Mouse (Mus musculus): ENCODE data around the gene Hps3. TPM values are rescaled to one million over a fixed set of nuclear protein-coding genes. Genes with fewer than 3 reads are reported as not detected.

Hps3 gene
- polyA plus RNA-seq, 1 experiment from 2014 or later, result 14.4 TPM

- no peak overlapping the region for H3K4me2 ChIP-seq
- H3K36me3 ChIP-seq (replicated peaks), result peaks cover 26% of the 10 kb centered on the region
- 58% methylated on average over 4 of the region's 4 CpGs for WGBS
- H3K4me3 ChIP-seq (replicated peaks), result no peak overlapping the region
- H3K9ac ChIP-seq, result no peak overlapping the region
- H3K27me3 ChIP-seq, result no peaks in the 10 kb centered on the region
- no peaks in the 10 kb centered on the region for H3K9me3 ChIP-seq
- ATAC-seq (ENCODE audit: low FRiP score), result no peak
- no peak overlapping the region for H3K27ac ChIP-seq
- no peaks in the 10 kb centered on the region for H3K4me1 ChIP-seq
These were observed 34.3 kb downstream of the Hps3 start for GRCm38 (mm10) chr3:20000806-20001205.

GRCm38 (mm10) chr3:19999551-19999950 lies 35.6 kb downstream of the Hps3 start:
- no peak overlapping the region for H3K4me2 ChIP-seq
- no peaks in the 10 kb centered on the region for H3K27me3 ChIP-seq
- peaks cover 26% of the 10 kb centered on the region for H3K36me3 ChIP-seq (replicated peaks)
- H3K9ac ChIP-seq, result no peak overlapping the region
- no peak overlapping the region for H3K4me3 ChIP-seq (replicated peaks)
- no peaks in the 10 kb centered on the region for H3K9me3 ChIP-seq
- ATAC-seq (ENCODE audit: low FRiP score), result no peak
- 85% methylated on average over 2 of the region's 2 CpGs for WGBS
- no peaks in the 10 kb centered on the region for H3K4me1 ChIP-seq
- H3K27ac ChIP-seq, result no peak overlapping the region

- no peak overlapping the region for H3K4me2 ChIP-seq
- ATAC-seq (ENCODE audit: low FRiP score), result no peak
- H3K36me3 ChIP-seq (replicated peaks), result 0 out of 2 replicates have a peak, but pooled peaks cover 4% of the 10 kb centered on the region
- H3K9me3 ChIP-seq, result no peaks in the 10 kb centered on the region
- H3K27me3 ChIP-seq, result no peaks in the 10 kb centered on the region
- H3K27ac ChIP-seq, result no peak overlapping the region
- H3K4me1 ChIP-seq, result no peaks in the 10 kb centered on the region
- H3K4me3 ChIP-seq (replicated peaks), result no peak overlapping the region
- 44% methylated on average over 4 of the region's 4 CpGs for whole genome bisulfite sequencing
- no peak overlapping the region for H3K9ac ChIP-seq
These were observed 42.7 kb downstream of the Hps3 start for GRCm38 (mm10) chr3:19992388-19992787.

- no peak overlapping the region for H3K4me2 ChIP-seq
- 86% methylated on average over 3 of the region's 3 CpGs for WGBS
- H3K4me3 ChIP-seq (replicated peaks), result no peak overlapping the region
- no peaks in the 10 kb centered on the region for H3K27me3 ChIP-seq
- H3K36me3 ChIP-seq (replicated peaks), result no peaks in the 10 kb centered on the region
- no peaks in the 10 kb centered on the region for H3K9me3 ChIP-seq
- no peak overlapping the region for H3K27ac ChIP-seq
- no peaks in the 10 kb centered on the region for H3K4me1 ChIP-seq
- H3K9ac ChIP-seq, result no peak overlapping the region
- no peak for ATAC-seq (ENCODE audit: low FRiP score)
These were observed 45.1 kb downstream of the Hps3 start for GRCm38 (mm10) chr3:19990031-19990430.

GRCm38 (mm10) chr3:19986123-19986522 lies 49.0 kb downstream of the Hps3 start:
- Histone ChIP-seq H3K9me3 (no peaks in the 10 kb centered on the region), H3K27me3 (no peaks in the 10 kb centered on the region), H3K27ac (no peak overlapping the region), H3K36me3 (replicated peaks) (no peaks in the 10 kb centered on the region), H3K9ac (no peak overlapping the region), H3K4me2 (no peak overlapping the region), H3K4me3 (replicated peaks) (no peak overlapping the region), H3K4me1 (no peaks in the 10 kb centered on the region)
- WGBS, result 13% methylated on average over 3 of the region's 3 CpGs
- ATAC-seq (ENCODE audit: low FRiP score), result no peak

GRCm38 (mm10) chr3:19982846-19983245 lies 52.3 kb downstream of the Hps3 start:
- Histone ChIP-seq H3K4me3 (replicated peaks) (no peak overlapping the region), H3K9me3 (no peaks in the 10 kb centered on the region), H3K27ac (no peak overlapping the region), H3K27me3 (no peaks in the 10 kb centered on the region), H3K36me3 (replicated peaks) (no peaks in the 10 kb centered on the region), H3K4me1 (no peaks in the 10 kb centered on the region), H3K4me2 (no peak overlapping the region), H3K9ac (no peak overlapping the region)
- ATAC-seq (ENCODE audit: low FRiP score), result no peak

- H3K9me3 ChIP-seq, result no peaks in the 10 kb centered on the region
- H3K4me2 ChIP-seq, result no peak overlapping the region
- WGBS, result 83% methylated on average over 2 of the region's 2 CpGs
- no peaks in the 10 kb centered on the region for H3K4me1 ChIP-seq
- H3K27ac ChIP-seq, result no peak overlapping the region
- no peak for ATAC-seq (ENCODE audit: low FRiP score)
- H3K36me3 ChIP-seq (replicated peaks), result no peaks in the 10 kb centered on the region
- H3K4me3 ChIP-seq (replicated peaks), result no peak overlapping the region
- H3K27me3 ChIP-seq, result no peaks in the 10 kb centered on the region
- H3K9ac ChIP-seq, result no peak overlapping the region
These were observed 54.0 kb downstream of the Hps3 start for GRCm38 (mm10) chr3:19981156-19981555.

GRCm38 (mm10) chr3:19978474-19978873 lies 56.6 kb downstream of the Hps3 start:
- no peak for ATAC-seq (ENCODE audit: low FRiP score)
- Histone ChIP-seq H3K4me1 (no peaks in the 10 kb centered on the region), H3K27ac (no peak overlapping the region), H3K36me3 (replicated peaks) (no peaks in the 10 kb centered on the region), H3K9ac (no peak overlapping the region), H3K4me2 (no peak overlapping the region), H3K9me3 (no peaks in the 10 kb centered on the region), H3K27me3 (no peaks in the 10 kb centered on the region), H3K4me3 (replicated peaks) (no peak overlapping the region)
- WGBS, result 69% methylated on average over 4 of the region's 4 CpGs

GRCm38 (mm10) chr3:19966072-19966471 lies 69.0 kb downstream of the Hps3 start:
- 80% methylated on average over 4 of the region's 4 CpGs for WGBS
- Histone ChIP-seq H3K4me2 (no peak overlapping the region), H3K4me3 (replicated peaks) (no peak overlapping the region), H3K9me3 (no peaks in the 10 kb centered on the region), H3K36me3 (replicated peaks) (no peaks in the 10 kb centered on the region), H3K4me1 (no peaks in the 10 kb centered on the region), H3K27me3 (no peaks in the 10 kb centered on the region), H3K27ac (no peak overlapping the region), H3K9ac (no peak overlapping the region)
- ATAC-seq (ENCODE audit: low FRiP score), result no peak

- no peak overlapping the region for H3K27ac ChIP-seq
- H3K9ac ChIP-seq, result no peak overlapping the region
- no peak overlapping the region for H3K4me2 ChIP-seq
- H3K36me3 ChIP-seq (replicated peaks), result no peaks in the 10 kb centered on the region
- no peak overlapping the region for H3K4me3 ChIP-seq (replicated peaks)
- ATAC-seq (ENCODE audit: low FRiP score), result no peak
- H3K4me1 ChIP-seq, result no peaks in the 10 kb centered on the region
- H3K27me3 ChIP-seq, result no peaks in the 10 kb centered on the region
- no peaks in the 10 kb centered on the region for H3K9me3 ChIP-seq
- WGBS, result 94% methylated on average over 5 of the region's 5 CpGs
These were observed 69.9 kb downstream of the Hps3 start for GRCm38 (mm10) chr3:19965239-19965638.

GRCm38 (mm10) chr3:19964625-19965188 lies 70.4 kb downstream of the Hps3 start:
- no peaks in the 10 kb centered on the region for H3K27me3 ChIP-seq
- no peak overlapping the region for H3K4me2 ChIP-seq
- H3K9ac ChIP-seq, result no peak overlapping the region
- H3K36me3 ChIP-seq (replicated peaks), result no peaks in the 10 kb centered on the region
- 84% methylated on average over 2 of the region's 2 CpGs for WGBS
- no peaks in the 10 kb centered on the region for H3K9me3 ChIP-seq
- no peak overlapping the region for H3K27ac ChIP-seq
- no peak for ATAC-seq (ENCODE audit: low FRiP score)
- no peaks in the 10 kb centered on the region for H3K4me1 ChIP-seq
- H3K4me3 ChIP-seq (replicated peaks), result no peak overlapping the region

GRCm38 (mm10) chr3:19962769-19963513 lies 72.2 kb downstream of the Hps3 start:
- Histone ChIP-seq H3K27ac (no peak overlapping the region), H3K4me3 (replicated peaks) (no peak overlapping the region), H3K4me1 (no peaks in the 10 kb centered on the region), H3K27me3 (no peaks in the 10 kb centered on the region), H3K4me2 (no peak overlapping the region), H3K36me3 (replicated peaks) (no peaks in the 10 kb centered on the region), H3K9me3 (no peaks in the 10 kb centered on the region), H3K9ac (no peak overlapping the region)
- no peak for ATAC-seq (ENCODE audit: low FRiP score)
- WGBS, result 95% methylated on average over 3 of the region's 3 CpGs

GRCm38 (mm10) chr3:19961341-19961740 lies 73.8 kb downstream of the Hps3 start:
- WGBS, result 82% methylated on average over 2 of the region's 2 CpGs
- H3K4me2 ChIP-seq, result no peak overlapping the region
- H3K9ac ChIP-seq, result no peak overlapping the region

More at GRCm38 (mm10) chr3:19961341-19961740, 73.8 kb downstream of the Hps3 start:
- H3K36me3 ChIP-seq (replicated peaks), result no peaks in the 10 kb centered on the region
- no peaks in the 10 kb centered on the region for H3K9me3 ChIP-seq
- H3K4me1 ChIP-seq, result 0 out of 2 replicates have a peak, but pooled peaks cover 3% of the 10 kb centered on the region
- H3K27me3 ChIP-seq, result no peaks in the 10 kb centered on the region
- no peak overlapping the region for H3K27ac ChIP-seq
- ATAC-seq (ENCODE audit: low FRiP score), result no peak
- H3K4me3 ChIP-seq (replicated peaks), result no peak overlapping the region
